Mouse (Mus musculus) heart, embryonic 15.5 days (tissue): ENCODE results near the gene Tiam2. TPM values are rescaled to one million over a fixed set of nuclear protein-coding genes. Genes with fewer than 3 reads are reported as not detected.

Experiments
- ATAC-seq: fragments of 200-750 bp; cut with Nextera tagmentation; replicated peaks from 2 replicates; pipeline ENCODE4 v1.8.0; 2017; ENCODE audit warnings: low read depth, moderate TSS enrichment; ENCODE audit not compliant: insufficient number of reproducible peaks, insufficient read depth, low FRiP score
- H3K27ac ChIP-seq: fragments of 300-500 bp; sonication (generic); 2 replicates; pipeline ENCODE4 v1.5.1; 2015; ENCODE audit warnings: mild to moderate bottlenecking, inconsistent platforms
- H3K27me3 ChIP-seq: fragments of 300-500 bp; sonication (generic); 2 replicates; pipeline ENCODE4 v1.6.1; 2015; ENCODE audit warnings: inconsistent platforms
- H3K36me3 ChIP-seq: fragments of 300-500 bp; sonication (generic); 2 replicates; pipeline ENCODE4 v1.6.1; 2015; ENCODE audit warnings: mild to moderate bottlenecking, inconsistent platforms
- H3K4me1 ChIP-seq: fragments of 300-500 bp; sonication (generic); replicated peaks from 2 replicates; pipeline ENCODE4 v1.6.1; 2015; ENCODE audit warnings: inconsistent platforms
- H3K4me2 ChIP-seq: fragments of 300-500 bp; sonication (generic); 2 replicates; pipeline ENCODE4 v1.6.1; 2015; ENCODE audit warnings: inconsistent platforms, mild to moderate bottlenecking, moderate library complexity
- H3K4me3 ChIP-seq: fragments of 300-500 bp; sonication (generic); 2 replicates; pipeline ENCODE4 v1.5.1; 2015; ENCODE audit warnings: mild to moderate bottlenecking, inconsistent platforms
- H3K9ac ChIP-seq: fragments of 300-500 bp; sonication (generic); 2 replicates; pipeline ENCODE4 v1.6.1; 2015; ENCODE audit warnings: mild to moderate bottlenecking, inconsistent platforms
- H3K9me3 ChIP-seq: fragments of 300-500 bp; sonication (generic); replicated peaks from 2 replicates; pipeline ENCODE4 v1.6.1; 2016; ENCODE audit warnings: inconsistent platforms
- WGBS: fragments of 180-500 bp; shearing (Covaris S2); methylation state at CpG from one replicate; pipeline ENCODE4 v1.1.7; 2015; ENCODE audit warnings: mixed read lengths; 5-methylcytosine and 5-hydroxymethylcytosine counted together
- polyA plus RNA-seq: library from polyadenylated mRNA; unstranded; fragments of >200 nt; fragmentation: Nextera tagmentation; extraction: Ambion mirVana; gene quantifications from 2 replicates; pipeline ENCODE4 v1.2.1, GENCODE M21; 2015

The Tiam2 gene
- polyA plus RNA-seq, 1 experiment from 2014 or later: 3.8 TPM

- peaks cover 9% of the 10 kb centered on the region; the same call in 1 of the 2 replicates for H3K4me1 ChIP-seq
- no peak overlapping the region for H3K27ac ChIP-seq
- no peaks in the 10 kb centered on the region for H3K27me3 ChIP-seq
- H3K4me3 ChIP-seq: peak overlapping the region; percentile 19
- H3K36me3 ChIP-seq: no peaks in the 10 kb centered on the region
- H3K9ac ChIP-seq: no peak overlapping the region
- H3K4me2 ChIP-seq: peak overlapping the region; percentile 41
- no peaks in the 10 kb centered on the region for H3K9me3 ChIP-seq
- no peak for ATAC-seq
- 33% methylated on average over 5 of the region's 5 CpGs for WGBS
Measured at GRCm38 (mm10) chr17:3397836-3398235, 71.5 kb downstream of the Tiam2 start.

GRCm38 (mm10) chr17:3405350-3406073, 79.1 kb downstream of the Tiam2 start:
- 67% methylated on average over 9 of the region's 9 CpGs for WGBS
- no peaks in the 10 kb centered on the region for H3K27me3 ChIP-seq
- no peaks in the 10 kb centered on the region for H3K9me3 ChIP-seq
- no peaks in the 10 kb centered on the region for H3K36me3 ChIP-seq
- no peak overlapping the region for H3K27ac ChIP-seq
- H3K4me3 ChIP-seq: no peak overlapping the region
- no peak overlapping the region for H3K9ac ChIP-seq
- no peak for ATAC-seq
- no peak overlapping the region for H3K4me2 ChIP-seq
- H3K4me1 ChIP-seq: 0 out of 2 replicates have a peak, but pooled peaks cover 4% of the 10 kb centered on the region

- Histone ChIP-seq H3K27me3 (no peaks in the 10 kb centered on the region), H3K36me3 (no peaks in the 10 kb centered on the region), H3K4me1 (0 out of 2 replicates have a peak, but pooled peaks cover 4% of the 10 kb centered on the region), H3K9me3 (no peaks in the 10 kb centered on the region), H3K27ac (no peak overlapping the region), H3K9ac (no peak overlapping the region), H3K4me2 (no peak overlapping the region), H3K4me3 (no peak overlapping the region)
- 21% methylated on average over 1 of the region's 1 CpGs for WGBS
- no peak for ATAC-seq
Measured at GRCm38 (mm10) chr17:3407051-3407450, 80.7 kb downstream of the Tiam2 start.

GRCm38 (mm10) chr17:3410307-3410706, 83.9 kb downstream of the Tiam2 start:
- Histone ChIP-seq H3K4me3 (no peak overlapping the region), H3K27ac (no peak overlapping the region), H3K4me2 (no peak overlapping the region), H3K9me3 (no peaks in the 10 kb centered on the region), H3K36me3 (no peaks in the 10 kb centered on the region), H3K4me1 (0 out of 2 replicates have a peak, but pooled peaks cover 4% of the 10 kb centered on the region), H3K9ac (no peak overlapping the region), H3K27me3 (no peaks in the 10 kb centered on the region; the same call in 1 of the 2 replicates)
- ATAC-seq: no peak
- WGBS: 65% methylated on average over 2 of the region's 2 CpGs

GRCm38 (mm10) chr17:3412771-3413170, 86.4 kb downstream of the Tiam2 start:
- ATAC-seq: no peak
- H3K27me3 ChIP-seq: no peaks in the 10 kb centered on the region; the same call in 1 of the 2 replicates
- H3K36me3 ChIP-seq: no peaks in the 10 kb centered on the region
- H3K9ac ChIP-seq: no peak overlapping the region
- H3K9me3 ChIP-seq: no peaks in the 10 kb centered on the region
- 0 out of 2 replicates have a peak, but pooled peaks cover 6% of the 10 kb centered on the region for H3K4me1 ChIP-seq
- no peak overlapping the region for H3K4me3 ChIP-seq
- WGBS: 88% methylated on average over 4 of the region's 4 CpGs
- H3K27ac ChIP-seq: no peak overlapping the region
- H3K4me2 ChIP-seq: no peak overlapping the region

- WGBS: 70% methylated on average over 3 of the region's 3 CpGs
- Histone ChIP-seq H3K27ac (no peak overlapping the region), H3K4me1 (0 out of 2 replicates have a peak, but pooled peaks cover 2% of the 10 kb centered on the region), H3K4me3 (no peak overlapping the region), H3K27me3 (no peaks in the 10 kb centered on the region; the same call in 1 of the 2 replicates), H3K36me3 (no peaks in the 10 kb centered on the region), H3K9me3 (no peaks in the 10 kb centered on the region), H3K9ac (no peak overlapping the region), H3K4me2 (no peak overlapping the region)
- 0 out of 2 replicates have a peak, but pooled peaks have one; percentile 27 for ATAC-seq
Measured at GRCm38 (mm10) chr17:3415580-3415979, 89.2 kb downstream of the Tiam2 start.

- Histone ChIP-seq H3K27me3 (no peaks in the 10 kb centered on the region; the same call in 1 of the 2 replicates), H3K36me3 (no peaks in the 10 kb centered on the region), H3K9ac (no peak overlapping the region), H3K9me3 (no peaks in the 10 kb centered on the region), H3K4me3 (no peak overlapping the region), H3K27ac (no peak overlapping the region), H3K4me2 (no peak overlapping the region), H3K4me1 (0 out of 2 replicates have a peak, but pooled peaks cover 2% of the 10 kb centered on the region)
- no peak for ATAC-seq
- WGBS: 60% methylated on average over 3 of the region's 3 CpGs
Measured at GRCm38 (mm10) chr17:3416401-3416800, 90.0 kb downstream of the Tiam2 start.

- H3K4me2 ChIP-seq: no peak overlapping the region
- H3K4me3 ChIP-seq: no peak overlapping the region
- H3K9me3 ChIP-seq: no peaks in the 10 kb centered on the region
- H3K4me1 ChIP-seq: 0 out of 2 replicates have a peak, but pooled peaks cover 2% of the 10 kb centered on the region
- H3K27me3 ChIP-seq: no peaks in the 10 kb centered on the region
- H3K9ac ChIP-seq: no peak overlapping the region
- H3K36me3 ChIP-seq: no peaks in the 10 kb centered on the region
- no peak for ATAC-seq
- no peak overlapping the region for H3K27ac ChIP-seq
- 45% methylated on average over 10 of the region's 10 CpGs for WGBS
Measured at GRCm38 (mm10) chr17:3419368-3419928, 93.1 kb downstream of the Tiam2 start.

- ATAC-seq: no peak
- no peak overlapping the region for H3K27ac ChIP-seq
- no peaks in the 10 kb centered on the region for H3K27me3 ChIP-seq
- H3K9me3 ChIP-seq: no peaks in the 10 kb centered on the region
- no peak overlapping the region for H3K4me2 ChIP-seq
- no peak overlapping the region for H3K9ac ChIP-seq
- no peak overlapping the region for H3K4me3 ChIP-seq
- no peaks in the 10 kb centered on the region for H3K36me3 ChIP-seq
- 0 out of 2 replicates have a peak, but pooled peaks cover 2% of the 10 kb centered on the region for H3K4me1 ChIP-seq
- WGBS: 88% methylated on average over 4 of the region's 4 CpGs
Measured at GRCm38 (mm10) chr17:3420148-3420547, 93.8 kb downstream of the Tiam2 start.

GRCm38 (mm10) chr17:3423416-3423815, 97.0 kb downstream of the Tiam2 start:
- no peaks in the 10 kb centered on the region for H3K27me3 ChIP-seq
- no peaks in the 10 kb centered on the region for H3K36me3 ChIP-seq
- 71% methylated on average over 2 of the region's 2 CpGs for WGBS

GRCm38 (mm10) chr17:3428659-3429058, 102.3 kb downstream of the Tiam2 start:
- peaks cover 8% of the 10 kb centered on the region for H3K4me1 ChIP-seq
- no peaks in the 10 kb centered on the region for H3K36me3 ChIP-seq
- H3K4me3 ChIP-seq: no peak overlapping the region
- H3K9me3 ChIP-seq: no peaks in the 10 kb centered on the region
- WGBS: 93% methylated on average over 9 of the region's 9 CpGs
- no peak overlapping the region for H3K4me2 ChIP-seq
- H3K27ac ChIP-seq: no peak overlapping the region
- ATAC-seq: no peak
- no peaks in the 10 kb centered on the region for H3K27me3 ChIP-seq
- H3K9ac ChIP-seq: no peak overlapping the region

More at GRCm38 (mm10) chr17:3423416-3423815, 97.0 kb downstream of the Tiam2 start:
- Histone ChIP-seq H3K4me3 (no peak overlapping the region), H3K9me3 (no peaks in the 10 kb centered on the region), H3K9ac (no peak overlapping the region), H3K27ac (no peak overlapping the region), H3K4me2 (no peak overlapping the region), H3K4me1 (no peaks in the 10 kb centered on the region)
- no peak for ATAC-seq
